ENCODE assay signal across 28 mouse cellular contexts in genomic region chr11:77809215-77809614, GRCm38 (mm10). TPM values are rescaled to one million over a fixed set of nuclear protein-coding genes. Genes with fewer than 3 reads are reported as not detected.
DNase-seq lines count a peak whose midpoint lies in the region; ATAC-seq and TF ChIP-seq lines count a peak whose summit lies in the region.
"Had no signal": no experiment of that assay in that cellular context is flagged by ENCODE, and none has a peak within 500 bp of the region (broad histone marks: within the 10 kb centered on the region; RNA-seq: fewer than 3 reads in every experiment).

No protein-coding gene starts in this region.

- WGBS in forebrain, embryonic 14.5 days = 63% methylated on average over 4 of the region's 4 CpGs
- WGBS in forebrain, embryonic 16.5 days = 78% methylated on average over 4 of the region's 4 CpGs
- 57% methylated on average over 4 of the region's 4 CpGs for WGBS in heart, embryonic 14.5 days

- H3K4me1 ChIP-seq in forebrain, embryonic 14.5 days (ENCODE audit: control insufficient read depth, insufficient read depth, low read length) = peaks cover 5% of the 10 kb centered on the region
- peaks cover 31% of the 10 kb centered on the region for H3K4me1 ChIP-seq in forebrain, embryonic 16.5 days (replicated peaks; ENCODE audit: control insufficient read depth, insufficient read depth, low read length)
- peaks cover 33 to 59% of the 10 kb centered on the region in 2 experiments for H3K4me1 ChIP-seq in heart, embryonic 14.5 days (ENCODE audit: control insufficient read depth in 2 of 2, insufficient read depth in 2 of 2, low read length in 2 of 2)

- no peak for ATAC-seq in forebrain, embryonic 14.5 days
- no peak for ATAC-seq in forebrain, embryonic 16.5 days
- ATAC-seq in heart, embryonic 14.5 days (ENCODE audit: insufficient number of reproducible peaks, insufficient read depth, low FRiP score, low read depth) = no peak
- ATAC-seq: forebrain, postnatal 0 days; midbrain, embryonic 13.5 days had no signal

- no peak for DNase-seq in forebrain, embryonic 14.5 days (ENCODE audit: low spot score)
- no peak for DNase-seq in heart, adult 18-20 months
- DNase-seq in layer of hippocampus, adult 2 months (ENCODE audit: low spot score in 2 of 2) = no peak
- no peak for DNase-seq in layer of hippocampus, adult 11-12 months (ENCODE audit: low spot score)
- no peak for DNase-seq in thymus, postnatal 4 days
- DNase-seq: adrenal gland, adult 2 months; cerebellum, adult 11-12 months; cerebellum, postnatal 36 days; forebrain, postnatal 0 days; gastrocnemius, postnatal 36 days; kidney, adult 11 months; kidney, postnatal 36 days; layer of hippocampus, adult 9-11 months; left cerebral cortex, postnatal 4 days; lung, embryonic 14.5 days; right cerebral cortex, postnatal 14 days had no signal

- peak overlapping the region; percentile 21; the same call in 1 of the 2 replicates for H3K9ac ChIP-seq in forebrain, embryonic 14.5 days (ENCODE audit: low read length)
- H3K9ac ChIP-seq in forebrain, embryonic 16.5 days (replicated peaks; ENCODE audit: low read depth, low read length) = no peak overlapping the region
- H3K9ac ChIP-seq in heart, embryonic 14.5 days (ENCODE audit: low read length) = peak overlapping the region; percentile 42
- H3K9ac ChIP-seq: forebrain, postnatal 0 days; kidney, embryonic 15.5 days; limb, embryonic 15.5 days; liver, embryonic 14.5 days; lung, embryonic 14.5 days; midbrain, embryonic 13.5 days; neural tube, embryonic 12.5 days had no signal

- H3K27ac ChIP-seq in forebrain, embryonic 14.5 days (ENCODE audit: low read depth, low read length) = no peak overlapping the region
- no peak overlapping the region for H3K27ac ChIP-seq in forebrain, embryonic 16.5 days (ENCODE audit: low read length)
- no peak overlapping the region; a peak in 1 of 4 replicates for H3K27ac ChIP-seq in heart, embryonic 14.5 days (replicated peaks in 1 of 2; ENCODE audit: control insufficient read depth in 1 of 2, insufficient read depth in 1 of 2, low read depth in 2 of 2, low read length in 2 of 2)
- peak overlapping the region; percentile 65; the same call in 1 of the 2 replicates for H3K27ac ChIP-seq in layer of hippocampus, adult 2 months
- H3K27ac ChIP-seq: kidney, embryonic 15.5 days; limb, embryonic 15.5 days; liver, embryonic 14.5 days; midbrain, embryonic 13.5 days; neural tube, embryonic 12.5 days; stomach, postnatal 0 days had no signal

- no peak for TF ChIP-seq CTCF in layer of hippocampus, adult 2 months (conservative IDR thresholded peaks at IDR 0.05)

- H3K36me3 ChIP-seq in forebrain, embryonic 14.5 days (ENCODE audit: control insufficient read depth, insufficient read depth, low read length) = no peaks in the 10 kb centered on the region
- H3K36me3 ChIP-seq in forebrain, embryonic 16.5 days (ENCODE audit: control insufficient read depth, insufficient read depth) = no peaks in the 10 kb centered on the region
- peaks cover 59% of the 10 kb centered on the region for H3K36me3 ChIP-seq in heart, embryonic 14.5 days (ENCODE audit: control insufficient read depth, insufficient read depth, low read length)
- H3K36me3 ChIP-seq: limb, embryonic 15.5 days had no signal

- H3K9me3 ChIP-seq in forebrain, embryonic 14.5 days (replicated peaks; ENCODE audit: control insufficient read depth, low read length) = no peaks in the 10 kb centered on the region
- H3K9me3 ChIP-seq in forebrain, embryonic 16.5 days (ENCODE audit: control insufficient read depth, low read length) = no peaks in the 10 kb centered on the region
- H3K9me3 ChIP-seq in heart, embryonic 14.5 days (ENCODE audit: control insufficient read depth, low read length) = no peaks in the 10 kb centered on the region
- H3K9me3 ChIP-seq: kidney, embryonic 15.5 days; limb, embryonic 15.5 days; midbrain, embryonic 13.5 days; neural tube, embryonic 12.5 days had no signal

- H3K4me2 ChIP-seq in forebrain, embryonic 14.5 days (ENCODE audit: low read length) = no peak overlapping the region
- H3K4me2 ChIP-seq in forebrain, embryonic 16.5 days (ENCODE audit: low read length) = no peak overlapping the region
- H3K4me2 ChIP-seq in heart, embryonic 14.5 days (ENCODE audit: low read length) = no peak overlapping the region
- H3K4me2 ChIP-seq: kidney, embryonic 15.5 days; limb, embryonic 15.5 days; lung, embryonic 14.5 days; midbrain, embryonic 13.5 days; neural tube, embryonic 12.5 days had no signal

- H3K4me3 ChIP-seq in forebrain, embryonic 14.5 days (ENCODE audit: low read depth, low read length) = no peak overlapping the region
- H3K4me3 ChIP-seq in forebrain, embryonic 16.5 days (replicated peaks; ENCODE audit: low read length) = no peak overlapping the region
- no peak overlapping the region for H3K4me3 ChIP-seq in heart, embryonic 14.5 days (ENCODE audit: control insufficient read depth in 1 of 2, insufficient read depth in 1 of 2, low read depth in 1 of 2, low read length in 2 of 2)
- no peak overlapping the region for H3K4me3 ChIP-seq in layer of hippocampus, adult 2 months
- H3K4me3 ChIP-seq: kidney, embryonic 15.5 days; limb, embryonic 15.5 days; midbrain, embryonic 13.5 days; neural tube, embryonic 12.5 days had no signal

- no peaks in the 10 kb centered on the region for H3K27me3 ChIP-seq in forebrain, embryonic 14.5 days (replicated peaks; ENCODE audit: control insufficient read depth, insufficient read depth, low read length)
- no peaks in the 10 kb centered on the region for H3K27me3 ChIP-seq in forebrain, embryonic 16.5 days (replicated peaks; ENCODE audit: control insufficient read depth, insufficient read depth, low read length)
- H3K27me3 ChIP-seq in heart, embryonic 14.5 days (ENCODE audit: control insufficient read depth, insufficient read depth, low read length) = no peaks in the 10 kb centered on the region
- H3K27me3 ChIP-seq: kidney, embryonic 15.5 days; limb, embryonic 15.5 days; midbrain, embryonic 13.5 days; neural tube, embryonic 12.5 days had no signal

RNA-seq across cellular contexts. Expression of gene Gm10277, which starts 21.7 kb away (rescaled TPM):
- polyA plus RNA-seq in forebrain, embryonic 14.5 days (2014; fragmentation: Nextera tagmentation; extraction: Ambion mirVana) = 0.55 and 0.85 TPM in 2 replicates
- polyA plus RNA-seq in forebrain, embryonic 16.5 days (2015; fragmentation: Nextera tagmentation; extraction: Ambion mirVana) = 0.99 and 3.3 TPM in 2 replicates
- polyA plus RNA-seq in heart, embryonic 14.5 days (2014; fragmentation: Nextera tagmentation; extraction: Ambion mirVana) = 0.84 and 1.1 TPM in 2 replicates
- not detected for total RNA-seq in heart, adult 18-20 months (2021)
- not detected for total RNA-seq in layer of hippocampus, adult 2 months (2021)
- total RNA-seq: adrenal gland, adult 2 months; adrenal gland, postnatal 4 days; forebrain, postnatal 0 days; gastrocnemius, postnatal 36 days; hematopoietic stem cell, adult 5-6 weeks; left cerebral cortex, adult 18-20 months; left cerebral cortex, postnatal 4 days had no signal
- polyA plus RNA-seq: adrenal gland, adult 2 months; urinary bladder, adult 2 months had no signal

RNA-seq across cellular contexts. Expression of gene Myo18a, which starts 46.2 kb away (rescaled TPM):
- polyA plus RNA-seq in forebrain, embryonic 14.5 days (2014; fragmentation: Nextera tagmentation; extraction: Ambion mirVana) = 30.0 and 37.1 TPM in 2 replicates
- 54.8 and 59.8 TPM in 2 replicates for polyA plus RNA-seq in forebrain, embryonic 16.5 days (2015; fragmentation: Nextera tagmentation; extraction: Ambion mirVana)
- 114 and 115 TPM in 2 replicates for polyA plus RNA-seq in heart, embryonic 14.5 days (2014; fragmentation: Nextera tagmentation; extraction: Ambion mirVana)
- total RNA-seq in heart, adult 18-20 months (2021) = 100 to 1,000 TPM; 228 to 270 TPM
- total RNA-seq in layer of hippocampus, adult 2 months (2021) = 100 to 1,000 TPM; 137 to 156 TPM
